Mouse (Mus musculus): Measurements from ENCODE around the gene Spop. TPM values are rescaled to one million over a fixed set of nuclear protein-coding genes. Genes with fewer than 3 reads are reported as not detected.

The Spop gene
- polyA plus RNA-seq (2016; fragmentation: Nextera tagmentation; extraction: Ambion mirVana) = 103 TPM in 2 replicates

- peak; percentile 97 for DNase-seq (ENCODE audit: low spot score)
- no peaks in the 10 kb centered on the region for H3K27me3 ChIP-seq (ENCODE audit: insufficient read depth, poor library complexity, severe bottlenecking)
- peaks cover 13% of the 10 kb centered on the region for H3K4me1 ChIP-seq
- H3K9me3 ChIP-seq = no peaks in the 10 kb centered on the region
- WGBS = 3% methylated on average over 49 of the region's 58 CpGs
- H3K4me3 ChIP-seq = peak within 1 kb of the TSS; percentile 77
- H3K36me3 ChIP-seq = no peaks in the 10 kb centered on the region
- peak within 1 kb of the TSS; percentile 89 for H3K27ac ChIP-seq
Measured at GRCm38 (mm10) chr11:95413641-95414535, at the start of gene Spop. Gene Spop (plus strand): TSS chr11:95414080.

DNA sequence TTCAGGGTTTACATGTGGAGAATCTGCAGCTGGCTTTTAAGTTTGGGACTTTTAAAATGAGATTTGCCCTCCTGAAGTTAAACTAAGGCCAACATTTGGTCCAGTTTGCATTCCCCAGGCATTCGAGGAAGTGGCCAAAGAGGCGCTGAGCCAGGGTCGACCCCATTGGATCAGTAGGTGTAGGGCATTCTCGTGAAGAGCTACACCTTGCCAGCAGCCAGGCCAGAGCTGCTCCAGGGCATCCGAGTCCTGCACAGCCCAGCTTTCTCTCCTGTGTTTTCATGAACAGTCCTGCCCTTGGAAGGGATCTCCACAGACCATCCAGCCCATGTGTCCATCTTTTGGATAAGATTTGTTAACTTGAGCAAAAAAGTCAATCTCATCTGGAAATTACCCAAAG, 49.5 kb upstream of the Spop start:
- no peak for DNase-seq (ENCODE audit: low spot score)
- Histone ChIP-seq H3K4me1 (peaks cover 13% of the 10 kb centered on the region; the same call in 1 of the 2 replicates), H3K36me3 (peaks cover 12% of the 10 kb centered on the region), H3K27ac (no peak overlapping the region), H3K27me3 (ENCODE audit: insufficient read depth, poor library complexity, severe bottlenecking) (no peaks in the 10 kb centered on the region), H3K4me3 (no peak overlapping the region), H3K9me3 (no peaks in the 10 kb centered on the region)
- WGBS = 88% methylated on average over 5 of the region's 5 CpGs

GRCm38 (mm10) chr11:95365596-95365995, 48.3 kb upstream of the Spop start:
- no peaks in the 10 kb centered on the region for H3K27me3 ChIP-seq (ENCODE audit: insufficient read depth, poor library complexity, severe bottlenecking)
- H3K4me1 ChIP-seq = peaks cover 13% of the 10 kb centered on the region; the same call in 1 of the 2 replicates
- no peaks in the 10 kb centered on the region for H3K9me3 ChIP-seq
- peaks cover 17% of the 10 kb centered on the region for H3K36me3 ChIP-seq
- H3K27ac ChIP-seq = no peak overlapping the region
- H3K4me3 ChIP-seq = no peak overlapping the region
- no peak for DNase-seq (ENCODE audit: low spot score)
- WGBS = 80% methylated on average over 10 of the region's 10 CpGs

DNA sequence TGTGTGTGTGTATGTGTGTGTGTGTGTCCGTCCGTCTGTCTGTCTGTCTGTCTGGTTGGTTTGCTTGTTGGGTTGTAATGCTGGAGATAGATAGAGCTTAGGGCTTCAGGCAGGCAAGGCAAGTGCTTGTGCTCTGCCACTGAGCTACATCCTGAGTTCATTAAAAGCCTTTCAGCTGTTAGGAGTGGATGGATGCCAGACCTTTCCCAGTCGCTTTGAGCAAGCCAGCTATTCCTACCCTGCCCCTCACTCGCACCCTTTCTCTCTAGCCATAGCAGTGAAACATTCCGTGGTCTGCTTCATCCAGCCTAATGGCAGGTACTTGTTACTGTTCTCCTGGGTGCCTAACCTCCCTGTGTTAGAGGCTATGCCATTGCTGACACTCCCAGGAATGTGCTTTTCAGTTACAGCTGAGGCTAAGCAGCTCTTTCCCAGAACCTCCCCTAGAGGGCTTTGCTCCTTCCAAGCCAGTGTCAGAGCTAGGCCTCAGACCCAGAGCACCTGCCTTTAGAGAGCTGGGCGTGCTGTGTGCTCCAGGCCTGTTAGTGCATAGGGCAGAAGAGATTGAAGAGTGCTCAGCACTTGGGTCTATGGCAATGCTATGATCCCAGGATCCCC, 47.5 kb upstream of the Spop start:
- no peak overlapping the region for H3K4me3 ChIP-seq
- H3K9me3 ChIP-seq = no peaks in the 10 kb centered on the region
- H3K27me3 ChIP-seq (ENCODE audit: insufficient read depth, poor library complexity, severe bottlenecking) = no peaks in the 10 kb centered on the region
- WGBS = 70% methylated on average over 6 of the region's 6 CpGs
- H3K4me1 ChIP-seq = peaks cover 13% of the 10 kb centered on the region; the same call in 1 of the 2 replicates
- no peak overlapping the region for H3K27ac ChIP-seq
- H3K36me3 ChIP-seq = peaks cover 18% of the 10 kb centered on the region
- DNase-seq (ENCODE audit: low spot score) = no peak

DNA sequence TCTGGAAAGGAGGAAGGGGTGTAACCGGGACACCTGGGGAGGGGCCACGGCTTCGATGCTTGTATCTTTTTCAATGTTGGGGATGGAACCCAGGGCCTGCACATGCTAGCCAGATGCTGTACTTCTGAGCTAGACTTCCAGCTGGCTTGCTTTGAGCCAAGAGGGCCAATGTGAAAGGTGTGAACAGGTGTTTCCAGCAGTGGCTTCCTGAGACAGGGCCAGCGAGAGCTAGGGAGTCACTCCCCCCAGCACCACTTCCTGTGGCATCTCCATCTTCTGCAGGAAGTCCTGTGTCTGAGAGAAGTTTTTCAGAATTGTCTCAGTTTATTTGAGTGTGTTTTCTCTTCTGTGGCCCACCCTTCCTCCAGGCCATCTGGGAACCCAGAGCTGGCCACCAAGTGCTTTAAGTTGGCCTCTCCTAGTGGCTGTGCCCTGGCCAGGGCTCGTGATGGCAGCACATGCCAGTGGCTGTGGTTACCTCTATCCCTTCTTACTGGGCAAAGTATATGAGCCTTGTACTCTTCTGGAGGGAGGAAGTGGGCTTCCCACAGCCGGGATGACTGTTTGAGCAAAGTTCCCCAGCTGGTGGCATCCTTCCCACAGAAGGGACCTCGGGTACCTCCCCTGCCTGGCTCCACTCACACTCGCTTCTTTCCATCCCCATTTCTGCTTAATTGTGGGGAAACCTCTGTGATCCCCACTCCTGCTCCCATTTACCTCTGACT, 46.7 kb upstream of the Spop start:
- H3K27me3 ChIP-seq (ENCODE audit: insufficient read depth, poor library complexity, severe bottlenecking) = no peaks in the 10 kb centered on the region
- no peak overlapping the region for H3K27ac ChIP-seq
- peaks cover 24% of the 10 kb centered on the region for H3K36me3 ChIP-seq
- 84% methylated on average over 8 of the region's 8 CpGs for WGBS
- DNase-seq (ENCODE audit: low spot score) = no peak
- no peaks in the 10 kb centered on the region for H3K9me3 ChIP-seq
- no peak overlapping the region for H3K4me3 ChIP-seq
- peaks cover 13% of the 10 kb centered on the region; the same call in 1 of the 2 replicates for H3K4me1 ChIP-seq

- H3K4me3 ChIP-seq = no peak overlapping the region
- peaks cover 34% of the 10 kb centered on the region for H3K36me3 ChIP-seq
- no peak for DNase-seq (ENCODE audit: low spot score)
- H3K27ac ChIP-seq = no peak overlapping the region
- 88% methylated on average over 8 of the region's 8 CpGs for WGBS
- H3K9me3 ChIP-seq = no peaks in the 10 kb centered on the region
- H3K27me3 ChIP-seq (ENCODE audit: insufficient read depth, poor library complexity, severe bottlenecking) = no peaks in the 10 kb centered on the region
- peaks cover 13% of the 10 kb centered on the region; the same call in 1 of the 2 replicates for H3K4me1 ChIP-seq
Measured at GRCm38 (mm10) chr11:95368231-95368823, 45.6 kb upstream of the Spop start.

DNA sequence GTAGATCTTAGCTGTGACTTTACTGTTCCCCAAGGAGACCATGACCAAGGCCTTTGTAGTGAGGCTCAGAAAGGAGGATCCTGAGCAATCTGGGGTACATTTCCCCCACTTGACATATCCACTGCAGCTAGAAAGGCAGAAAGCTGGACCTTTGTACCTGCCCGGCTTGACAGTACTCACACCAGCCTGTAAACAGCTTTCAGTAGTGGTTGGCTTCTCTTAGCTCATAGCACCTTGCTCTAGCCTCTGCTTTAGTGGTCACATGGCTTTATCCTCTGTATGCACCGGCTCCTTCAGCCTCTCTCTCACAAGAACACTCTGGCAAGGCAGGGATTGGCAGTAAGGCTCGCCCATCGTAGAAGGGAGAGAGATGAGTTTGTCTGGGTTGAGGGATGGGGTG, 45.0 kb upstream of the Spop start:
- Histone ChIP-seq H3K9me3 (no peaks in the 10 kb centered on the region), H3K4me1 (peaks cover 13% of the 10 kb centered on the region; the same call in 1 of the 2 replicates), H3K27me3 (ENCODE audit: insufficient read depth, poor library complexity, severe bottlenecking) (no peaks in the 10 kb centered on the region), H3K4me3 (no peak overlapping the region), H3K36me3 (peaks cover 40% of the 10 kb centered on the region), H3K27ac (no peak overlapping the region)
- 91% methylated on average over 4 of the region's 4 CpGs for WGBS
- DNase-seq (ENCODE audit: low spot score) = no peak

DNA sequence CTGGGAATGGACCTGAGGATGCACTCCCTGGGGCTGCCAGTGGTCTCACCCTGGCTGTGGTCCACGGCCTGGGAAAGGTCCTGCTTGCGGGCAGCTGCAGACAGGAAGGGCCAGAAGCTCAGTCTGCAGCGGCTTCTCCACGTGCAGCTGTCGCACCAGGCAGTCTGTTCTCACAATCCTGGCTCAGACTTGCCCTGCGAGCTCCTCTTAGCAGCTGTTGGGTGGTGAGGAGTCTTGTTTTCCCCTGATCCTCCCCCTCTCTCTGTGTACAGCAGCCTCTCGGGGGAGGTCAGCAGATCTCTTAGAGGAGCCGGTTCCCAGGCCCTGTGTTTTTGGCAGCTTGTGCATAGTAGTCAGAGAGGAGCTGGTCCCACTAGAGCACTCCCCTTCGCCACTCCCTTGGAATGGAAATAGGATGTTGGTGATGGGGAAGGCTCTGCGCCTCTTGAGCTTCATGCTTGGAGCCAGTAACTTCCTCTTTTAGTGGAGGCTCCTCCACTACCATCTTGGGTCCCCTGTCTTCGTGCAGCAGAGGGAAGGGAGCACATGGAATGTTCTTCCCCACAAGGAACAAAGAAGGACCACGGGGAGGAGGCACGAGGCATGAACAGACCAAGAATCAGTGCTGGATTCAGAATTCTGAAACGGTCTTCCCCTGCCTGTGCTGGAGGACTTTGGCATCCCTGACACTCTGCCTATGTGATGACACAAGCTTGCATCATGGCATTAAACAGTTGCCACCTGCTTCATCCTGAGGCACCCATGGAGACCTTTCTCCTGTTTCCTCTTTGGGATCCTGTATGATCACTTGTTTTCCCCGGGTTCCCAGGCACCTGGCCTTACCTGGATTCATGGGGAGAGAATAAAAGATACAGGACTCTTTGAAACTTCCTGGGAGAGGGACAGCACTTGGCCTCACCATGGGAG, 43.7 kb upstream of the Spop start:
- 0 out of 2 replicates have a peak overlapping the region, but pooled peaks have one; percentile 6 for H3K27ac ChIP-seq
- no peak for DNase-seq (ENCODE audit: low spot score)
- peaks cover 44% of the 10 kb centered on the region for H3K36me3 ChIP-seq
- no peak overlapping the region for H3K4me3 ChIP-seq
- peaks cover 11% of the 10 kb centered on the region; the same call in 1 of the 2 replicates for H3K4me1 ChIP-seq
- H3K9me3 ChIP-seq = no peaks in the 10 kb centered on the region
- H3K27me3 ChIP-seq (ENCODE audit: insufficient read depth, poor library complexity, severe bottlenecking) = no peaks in the 10 kb centered on the region
- 66% methylated on average over 15 of the region's 15 CpGs for WGBS

GRCm38 (mm10) chr11:95371182-95371581, 42.7 kb upstream of the Spop start:
- no peaks in the 10 kb centered on the region for H3K27me3 ChIP-seq (ENCODE audit: insufficient read depth, poor library complexity, severe bottlenecking)
- no peak for DNase-seq (ENCODE audit: low spot score)
- H3K9me3 ChIP-seq = no peaks in the 10 kb centered on the region
- no peak overlapping the region for H3K4me3 ChIP-seq
- 88% methylated on average over 7 of the region's 7 CpGs for WGBS
- 0 out of 2 replicates have a peak, but pooled peaks cover 8% of the 10 kb centered on the region for H3K4me1 ChIP-seq
- no peak overlapping the region; the same call in 1 of the 2 replicates for H3K27ac ChIP-seq
- peaks cover 50% of the 10 kb centered on the region for H3K36me3 ChIP-seq

DNA sequence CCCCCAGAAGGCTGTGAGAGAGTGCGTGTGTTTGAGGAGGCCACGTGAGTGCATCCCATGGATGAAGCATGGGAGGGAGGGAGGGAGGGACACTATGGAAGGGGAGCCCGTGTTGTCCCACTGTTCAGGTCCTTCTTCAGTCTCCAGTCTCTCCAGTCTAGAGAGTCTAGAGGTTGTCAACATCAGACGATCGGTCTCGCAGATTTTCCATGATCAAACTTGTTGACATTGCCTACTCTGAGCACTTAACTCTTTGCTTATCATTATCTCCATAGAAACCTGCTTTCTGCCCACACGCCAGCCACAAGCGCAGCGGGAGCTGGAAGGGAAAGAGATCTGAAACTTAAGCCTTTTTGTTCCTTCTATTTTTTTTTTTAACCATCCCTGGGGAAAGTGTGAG, 35.0 kb upstream of the Spop start:
- no peak for DNase-seq (ENCODE audit: low spot score)
- Histone ChIP-seq H3K4me3 (no peak overlapping the region), H3K9me3 (no peaks in the 10 kb centered on the region), H3K27me3 (ENCODE audit: insufficient read depth, poor library complexity, severe bottlenecking) (no peaks in the 10 kb centered on the region), H3K27ac (0 out of 2 replicates have a peak overlapping the region, but pooled peaks have one; percentile 42), H3K4me1 (peaks cover 10% of the 10 kb centered on the region), H3K36me3 (peaks cover 44% of the 10 kb centered on the region)
- WGBS = 45% methylated on average over 9 of the region's 9 CpGs

DNA sequence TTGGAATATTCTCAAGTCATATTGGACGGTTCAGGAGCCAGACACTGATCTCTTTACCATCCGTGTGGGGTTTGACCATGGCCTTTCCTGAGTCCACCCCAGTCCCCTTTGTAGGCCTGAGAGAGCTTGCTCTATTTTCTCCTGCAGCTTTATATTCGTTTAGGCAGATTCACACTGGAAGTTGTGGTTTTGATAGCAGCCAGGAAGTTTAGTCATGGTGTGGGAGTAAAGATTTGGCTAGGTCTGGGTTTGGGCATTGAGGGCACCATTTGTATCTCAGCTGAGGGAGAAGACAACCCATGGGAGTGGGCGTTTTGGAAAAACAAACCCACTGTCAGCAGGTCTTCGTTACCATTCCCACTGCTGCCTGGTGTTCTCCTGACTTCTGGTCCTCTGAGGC, 34.3 kb upstream of the Spop start:
- H3K4me3 ChIP-seq = no peak overlapping the region
- 54% methylated on average over 5 of the region's 5 CpGs for WGBS
- H3K36me3 ChIP-seq = peaks cover 43% of the 10 kb centered on the region
- DNase-seq (ENCODE audit: low spot score) = no peak
- no peaks in the 10 kb centered on the region for H3K27me3 ChIP-seq (ENCODE audit: insufficient read depth, poor library complexity, severe bottlenecking)
- H3K9me3 ChIP-seq = no peaks in the 10 kb centered on the region
- H3K4me1 ChIP-seq = peaks cover 10% of the 10 kb centered on the region
- H3K27ac ChIP-seq = no peak overlapping the region
